Mouse (Mus musculus): ENCODE results near the gene Anks3. TPM values are rescaled to one million over a fixed set of nuclear protein-coding genes. Genes with fewer than 3 reads are reported as not detected.
A peak's percentile ranks its signal among the peaks of the same experiment; 100 is the strongest.

Anks3 gene
- polyA plus RNA-seq, 1 experiment from 2014 or later = 18.0 TPM

DNA sequence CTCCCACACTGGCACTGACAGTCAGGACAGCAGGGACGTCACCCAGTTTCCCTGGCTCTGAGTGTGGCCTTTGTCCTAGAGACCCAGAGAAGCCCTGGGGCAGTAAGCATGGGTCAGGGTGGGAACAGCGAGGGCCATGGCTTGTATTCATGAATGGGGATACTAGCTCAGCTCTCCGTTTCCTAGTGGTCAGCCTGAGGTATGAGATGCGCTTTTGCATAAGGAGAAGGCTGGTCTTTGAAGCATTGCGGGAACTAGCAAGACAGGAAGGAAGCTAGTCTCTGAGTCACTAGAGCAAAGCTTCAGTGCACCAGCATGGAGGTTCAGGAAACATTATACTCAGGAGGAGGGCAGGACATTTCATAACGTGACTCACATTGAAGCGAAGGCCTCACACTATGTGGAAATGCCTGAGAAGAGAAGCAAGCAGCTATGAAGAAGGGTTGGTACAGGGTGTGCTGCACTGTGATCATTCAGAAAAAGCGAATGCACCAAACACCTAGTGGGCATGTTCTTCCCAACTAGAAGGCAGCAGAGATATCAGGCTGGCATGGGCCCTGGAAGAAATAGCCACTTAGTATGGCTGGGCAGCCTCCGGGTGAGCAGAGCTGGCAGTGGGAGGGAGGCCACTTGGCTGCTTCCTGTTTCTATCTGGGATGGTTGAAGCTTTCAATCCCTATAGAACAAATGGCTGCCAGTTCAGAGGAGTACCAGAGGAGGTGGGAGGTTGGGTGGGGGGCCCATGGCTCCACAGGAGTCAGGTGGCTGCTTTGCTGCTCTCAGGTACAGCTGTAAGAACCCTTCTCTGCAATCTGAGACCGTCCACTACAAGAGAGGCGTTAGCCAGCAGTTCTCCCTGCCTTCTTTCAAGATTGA lies 50.9 kb downstream of the Anks3 start:
- Histone ChIP-seq H3K36me3 (ENCODE audit: control insufficient read depth, insufficient read depth) (peaks cover 71% of the 10 kb centered on the region), H3K4me3 (ENCODE audit: low read depth, low read length) (no peak overlapping the region), H3K27me3 (replicated peaks; ENCODE audit: control insufficient read depth, insufficient read depth, low read length) (no peaks in the 10 kb centered on the region), H3K9ac (ENCODE audit: low read depth, low read length) (no peak overlapping the region), H3K9me3 (ENCODE audit: control insufficient read depth) (no peaks in the 10 kb centered on the region), H3K4me2 (replicated peaks; ENCODE audit: low read depth) (0 out of 2 replicates have a peak overlapping the region, but pooled peaks have one; percentile 10), H3K27ac (ENCODE audit: low read depth, low read length) (peak overlapping the region; percentile 46), H3K4me1 (replicated peaks; ENCODE audit: control insufficient read depth, insufficient read depth, low read length) (no peaks in the 10 kb centered on the region)
- peak; percentile 39 for ATAC-seq
- TF ChIP-seq CTCF (IDR thresholded peaks at IDR 0.05; ENCODE audit: low read depth) = no peak; the same call in 1 of the 2 replicates
- WGBS = 70% methylated on average over 11 of the region's 11 CpGs

DNA sequence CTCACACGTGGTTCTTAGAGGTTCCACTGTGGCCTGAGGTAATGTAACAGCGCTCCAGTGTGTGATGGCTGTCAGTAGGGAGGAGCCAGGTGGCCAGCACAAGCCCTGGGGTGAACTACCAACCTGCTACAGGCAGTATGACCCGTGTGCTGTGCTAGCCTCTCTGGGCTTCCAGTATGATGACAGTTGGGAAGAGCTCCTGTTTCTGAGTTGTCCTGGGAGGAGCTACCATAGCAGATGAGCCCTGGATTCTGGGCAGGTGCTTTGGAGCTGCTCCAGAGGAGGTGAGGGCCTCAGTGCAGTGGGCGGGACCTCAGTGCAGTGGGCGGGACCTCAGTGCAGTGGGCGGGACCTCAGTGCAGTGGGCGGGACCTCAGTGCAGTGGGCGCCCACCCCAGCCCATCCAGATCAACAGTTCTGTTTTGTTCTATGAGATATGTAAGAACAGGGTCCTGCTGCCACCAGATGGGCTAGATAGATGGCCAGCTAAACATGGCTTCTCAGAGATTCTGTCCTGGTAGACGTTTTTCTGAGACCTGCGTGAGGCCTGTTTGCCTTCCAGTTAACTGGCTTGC lies 51.8 kb downstream of the Anks3 start:
- H3K27ac ChIP-seq (ENCODE audit: low read depth, low read length) = no peak overlapping the region
- no peaks in the 10 kb centered on the region for H3K27me3 ChIP-seq (replicated peaks; ENCODE audit: control insufficient read depth, insufficient read depth, low read length)
- H3K9ac ChIP-seq (ENCODE audit: low read depth, low read length) = no peak overlapping the region
- H3K4me1 ChIP-seq (replicated peaks; ENCODE audit: control insufficient read depth, insufficient read depth, low read length) = no peaks in the 10 kb centered on the region
- H3K9me3 ChIP-seq (ENCODE audit: control insufficient read depth) = no peaks in the 10 kb centered on the region
- no peak for ATAC-seq
- TF ChIP-seq CTCF (IDR thresholded peaks at IDR 0.05; ENCODE audit: low read depth) = no peak
- no peak overlapping the region for H3K4me2 ChIP-seq (replicated peaks; ENCODE audit: low read depth)
- H3K4me3 ChIP-seq (ENCODE audit: low read depth, low read length) = no peak overlapping the region
- peaks cover 74% of the 10 kb centered on the region for H3K36me3 ChIP-seq (ENCODE audit: control insufficient read depth, insufficient read depth)
- WGBS = 77% methylated on average over 10 of the region's 10 CpGs

DNA sequence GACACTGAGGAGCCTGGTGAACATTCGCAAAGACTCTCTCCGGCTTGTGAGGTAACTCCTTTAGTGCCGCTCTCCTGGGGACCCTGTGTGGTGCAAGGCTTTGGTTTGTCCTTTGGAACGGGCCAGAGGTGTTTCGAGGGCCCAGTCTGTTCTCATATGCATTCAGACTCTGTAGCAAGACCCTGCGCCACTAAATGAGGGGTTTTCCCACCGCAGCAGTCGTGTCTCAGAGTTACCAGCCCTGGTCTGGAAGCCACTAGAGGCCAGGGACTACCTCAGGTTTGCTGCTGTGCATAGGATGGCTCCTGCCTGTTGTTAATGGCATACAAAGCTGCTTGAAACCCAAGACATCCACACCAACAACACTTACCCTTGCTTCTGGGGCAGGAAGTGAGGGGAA lies 53.2 kb downstream of the Anks3 start:
- 97% methylated on average over 8 of the region's 8 CpGs for WGBS
- no peak for ATAC-seq
- no peak overlapping the region for H3K4me3 ChIP-seq (ENCODE audit: low read depth, low read length)

DNA sequence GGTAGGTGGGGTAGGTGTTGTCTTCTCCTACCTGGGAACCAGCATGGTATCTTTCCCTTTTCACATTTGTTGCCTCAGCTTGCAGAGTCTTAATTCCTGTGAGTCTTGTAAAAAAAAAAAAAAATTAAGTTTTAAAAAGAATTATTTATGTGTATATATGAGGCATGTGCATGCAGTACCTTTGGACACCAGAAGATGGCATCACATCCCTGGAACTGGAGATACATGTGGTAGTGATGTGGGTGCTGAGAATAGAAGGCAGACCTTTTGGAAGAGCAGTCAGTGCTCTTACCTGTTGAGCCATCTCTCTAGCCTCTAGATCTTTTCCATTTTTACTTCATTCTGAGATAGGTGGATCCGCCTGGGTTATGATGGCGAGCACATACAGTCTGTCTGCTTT lies 54.3 kb downstream of the Anks3 start:
- H3K9me3 ChIP-seq (ENCODE audit: control insufficient read depth) = no peaks in the 10 kb centered on the region
- H3K4me3 ChIP-seq (ENCODE audit: low read depth, low read length) = no peak overlapping the region
- no peak for ATAC-seq
- H3K4me1 ChIP-seq (replicated peaks; ENCODE audit: control insufficient read depth, insufficient read depth, low read length) = no peaks in the 10 kb centered on the region
- no peak overlapping the region for H3K9ac ChIP-seq (ENCODE audit: low read depth, low read length)
- 97% methylated on average over 2 of the region's 2 CpGs for WGBS
- no peak overlapping the region for H3K4me2 ChIP-seq (replicated peaks; ENCODE audit: low read depth)
- H3K36me3 ChIP-seq (ENCODE audit: control insufficient read depth, insufficient read depth) = peaks cover 58% of the 10 kb centered on the region
- H3K27ac ChIP-seq (ENCODE audit: low read depth, low read length) = no peak overlapping the region
- no peaks in the 10 kb centered on the region for H3K27me3 ChIP-seq (replicated peaks; ENCODE audit: control insufficient read depth, insufficient read depth, low read length)
- TF ChIP-seq CTCF (IDR thresholded peaks at IDR 0.05; ENCODE audit: low read depth) = peak; percentile 63

More for the DNA sequence above, 53.2 kb downstream of the Anks3 start:
- no peak overlapping the region for H3K4me2 ChIP-seq (replicated peaks; ENCODE audit: low read depth)
- no peaks in the 10 kb centered on the region for H3K9me3 ChIP-seq (ENCODE audit: control insufficient read depth)
- H3K4me1 ChIP-seq (replicated peaks; ENCODE audit: control insufficient read depth, insufficient read depth, low read length) = no peaks in the 10 kb centered on the region
- TF ChIP-seq CTCF (IDR thresholded peaks at IDR 0.05; ENCODE audit: low read depth) = no peak
- H3K36me3 ChIP-seq (ENCODE audit: control insufficient read depth, insufficient read depth) = peaks cover 62% of the 10 kb centered on the region
- no peak overlapping the region for H3K9ac ChIP-seq (ENCODE audit: low read depth, low read length)
- no peaks in the 10 kb centered on the region for H3K27me3 ChIP-seq (replicated peaks; ENCODE audit: control insufficient read depth, insufficient read depth, low read length)
- H3K27ac ChIP-seq (ENCODE audit: low read depth, low read length) = no peak overlapping the region

DNA sequence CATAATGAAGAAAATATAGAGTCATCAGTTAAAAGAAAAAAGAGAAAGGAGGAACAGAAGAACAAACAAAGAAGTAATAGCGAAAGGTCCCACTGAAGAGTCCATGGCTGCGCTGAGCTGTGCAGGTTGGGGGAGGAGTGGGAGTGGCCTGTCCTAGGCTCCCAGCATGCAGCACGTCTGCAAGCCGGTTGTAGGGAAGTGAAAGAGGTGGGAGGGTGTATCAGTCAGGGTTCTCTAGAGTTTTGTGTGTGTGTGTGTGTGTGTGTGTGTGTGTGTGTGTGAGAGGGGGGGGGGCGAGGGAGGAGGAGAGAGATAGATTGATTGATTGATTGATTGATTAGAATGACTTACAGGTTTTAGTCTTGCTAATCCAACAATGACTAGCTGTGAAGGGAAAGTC lies 56.0 kb downstream of the Anks3 start:
- no peaks in the 10 kb centered on the region for H3K9me3 ChIP-seq (ENCODE audit: control insufficient read depth)
- WGBS = 55% methylated on average over 5 of the region's 5 CpGs
- peaks cover 43% of the 10 kb centered on the region for H3K36me3 ChIP-seq (ENCODE audit: control insufficient read depth, insufficient read depth)
- H3K27me3 ChIP-seq (replicated peaks; ENCODE audit: control insufficient read depth, insufficient read depth, low read length) = no peaks in the 10 kb centered on the region
- no peaks in the 10 kb centered on the region for H3K4me1 ChIP-seq (replicated peaks; ENCODE audit: control insufficient read depth, insufficient read depth, low read length)
- H3K4me2 ChIP-seq (replicated peaks; ENCODE audit: low read depth) = no peak overlapping the region
- no peak overlapping the region for H3K4me3 ChIP-seq (ENCODE audit: low read depth, low read length)
- no peak for ATAC-seq
- no peak overlapping the region for H3K27ac ChIP-seq (ENCODE audit: low read depth, low read length)
- no peak for TF ChIP-seq CTCF (IDR thresholded peaks at IDR 0.05; ENCODE audit: low read depth)
- H3K9ac ChIP-seq (ENCODE audit: low read depth, low read length) = no peak overlapping the region

DNA sequence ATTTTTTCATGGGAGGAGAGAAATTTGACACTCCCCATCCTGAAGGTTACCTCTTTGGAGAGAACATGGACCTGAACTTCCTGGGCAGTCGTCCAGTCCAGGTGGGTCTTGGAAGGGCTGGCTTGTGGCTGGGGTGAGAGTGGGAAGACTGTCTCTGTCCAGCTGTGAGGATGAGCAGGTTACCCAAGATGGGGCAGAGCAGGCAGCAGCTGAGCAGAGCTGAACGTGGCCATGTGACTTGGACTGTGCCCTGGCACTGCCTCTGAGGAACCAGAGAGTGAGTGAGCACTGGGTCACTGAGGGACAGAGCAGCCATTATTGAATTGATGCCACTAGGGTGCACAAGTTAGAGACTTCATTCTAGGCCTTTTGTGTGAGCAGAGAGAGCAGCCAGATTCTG lies 56.6 kb downstream of the Anks3 start:
- Histone ChIP-seq H3K36me3 (ENCODE audit: control insufficient read depth, insufficient read depth) (peaks cover 37% of the 10 kb centered on the region), H3K4me3 (ENCODE audit: low read depth, low read length) (no peak overlapping the region), H3K9me3 (ENCODE audit: control insufficient read depth) (no peaks in the 10 kb centered on the region), H3K4me1 (replicated peaks; ENCODE audit: control insufficient read depth, insufficient read depth, low read length) (no peaks in the 10 kb centered on the region), H3K9ac (ENCODE audit: low read depth, low read length) (no peak overlapping the region), H3K27ac (ENCODE audit: low read depth, low read length) (no peak overlapping the region; the same call in 1 of the 2 replicates), H3K4me2 (replicated peaks; ENCODE audit: low read depth) (no peak overlapping the region), H3K27me3 (replicated peaks; ENCODE audit: control insufficient read depth, insufficient read depth, low read length) (no peaks in the 10 kb centered on the region)
- WGBS = 53% methylated on average over 2 of the region's 2 CpGs
- ATAC-seq = no peak
- no peak for TF ChIP-seq CTCF (IDR thresholded peaks at IDR 0.05; ENCODE audit: low read depth)
